Mouse (Mus musculus): ENCODE measurements around the gene Gm853.

DNA sequence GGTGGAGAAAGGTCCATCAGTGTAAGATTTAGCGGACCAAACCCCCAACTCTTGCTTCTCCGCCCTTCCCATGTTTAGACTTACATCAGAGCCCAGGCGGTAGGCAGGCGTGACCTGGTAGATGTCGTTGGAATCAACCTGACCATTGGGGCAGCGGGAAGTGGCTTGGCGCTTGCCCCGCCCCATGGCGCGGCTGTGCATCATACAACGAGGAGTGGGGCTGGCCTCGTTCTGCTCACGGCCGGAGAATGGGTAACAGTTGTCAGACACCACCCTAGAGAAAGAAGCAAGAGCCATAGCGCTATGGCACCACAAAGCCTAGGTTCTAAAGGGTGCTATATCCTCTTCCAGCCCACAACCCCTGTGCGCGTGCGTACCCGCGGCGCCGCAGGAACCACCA, 54.9 kb downstream of the Gm853 start:
- TF ChIP-seq CTCF (IDR thresholded peaks at IDR 0.05; ENCODE audit: low read depth), result no peak
- TF ChIP-seq EP300 (IDR thresholded peaks at IDR 0.05; ENCODE audit: low read depth), result no peak
